Mouse (Mus musculus): ENCODE measurements around the gene Sfxn5.

- TF ChIP-seq NELFE (IDR thresholded peaks at IDR 0.05; ENCODE audit: low read depth, low read length): no peak
- TF ChIP-seq POLR2A (IDR thresholded peaks at IDR 0.05; ENCODE audit: control insufficient read depth in 1 of 2, insufficient read depth in 1 of 2, low read depth in 1 of 2, low read length in 2 of 2, poor library complexity in 1 of 2): no peak
- TF ChIP-seq CTCF (IDR thresholded peaks at IDR 0.05 in 2 of 3, conservative IDR thresholded peaks at IDR 0.05 in 1 of 3; ENCODE audit: control insufficient read depth in 1 of 3, insufficient read depth in 1 of 3, low read depth in 2 of 3, low read length in 3 of 3, poor library complexity in 1 of 3, severe bottlenecking in 1 of 3): no peak
- TF ChIP-seq TBP (IDR thresholded peaks at IDR 0.05; ENCODE audit: low read depth, low read length): no peak
- no peak for TF ChIP-seq POLR2AphosphoS2 (IDR thresholded peaks at IDR 0.05; ENCODE audit: low read length)
- no peak for TF ChIP-seq USF2 (IDR thresholded peaks at IDR 0.05; ENCODE audit: borderline replicate concordance in 1 of 2, insufficient read depth in 1 of 2, low read depth in 1 of 2, low read length in 2 of 2)
- TF ChIP-seq POLR2AphosphoS5 (IDR thresholded peaks at IDR 0.05; ENCODE audit: borderline replicate concordance, low read depth, low read length): no peak
- no peak for TF ChIP-seq MYC (IDR thresholded peaks at IDR 0.05; ENCODE audit: low read depth, low read length)
- TF ChIP-seq TCF12 (IDR thresholded peaks at IDR 0.05; ENCODE audit: low read depth, low read length): no peak
Observed at GRCm38 (mm10) chr6:85335352-85335751, 2.1 kb upstream of the Sfxn5 start.
